ENCODE assay signal across 8 mouse cellular contexts in the genomic region with DNA sequence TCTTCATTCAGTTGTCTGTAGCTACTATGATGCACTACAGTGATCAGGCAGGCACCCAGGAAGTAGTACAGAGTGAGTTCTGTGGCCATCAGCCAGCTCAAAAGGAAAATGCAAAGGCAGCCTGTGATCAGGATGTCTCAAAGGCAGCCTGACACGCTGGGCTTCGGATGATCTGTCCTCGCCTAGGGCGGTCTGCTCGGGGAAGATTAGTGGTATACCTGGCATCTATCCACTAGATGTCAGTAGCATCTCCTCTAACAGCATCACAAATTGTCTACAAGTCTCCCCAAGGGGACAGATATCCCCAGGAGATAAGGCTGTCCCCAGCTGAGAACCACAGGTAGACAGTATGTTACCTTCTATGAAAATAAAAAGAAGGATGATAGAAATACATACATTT. TPM values are rescaled to one million over a fixed set of nuclear protein-coding genes. Genes with fewer than 3 reads are reported as not detected.
DNase-seq lines count a peak whose midpoint lies in the region; ATAC-seq and TF ChIP-seq lines count a peak whose summit lies in the region.
"Had no signal": no experiment of that assay in that cellular context is flagged by ENCODE, and none has a peak within 500 bp of the region (broad histone marks: within the 10 kb centered on the region; RNA-seq: fewer than 3 reads in every experiment).

No protein-coding gene starts in this region.

- H3K27ac ChIP-seq in bone marrow, adult 2 months (ENCODE audit: control insufficient read depth, insufficient read depth, low read depth, low read length, poor library complexity) = no peak overlapping the region
- 0 out of 2 replicates have a peak overlapping the region, but pooled peaks have one; percentile 40 for H3K27ac ChIP-seq in forebrain, embryonic 10.5 days
- no peak overlapping the region for H3K27ac ChIP-seq in liver, postnatal 0 days (ENCODE audit: low read depth)

- H3K36me3 ChIP-seq in forebrain, embryonic 10.5 days (replicated peaks) = peaks cover 17% of the 10 kb centered on the region
- H3K36me3 ChIP-seq in liver, postnatal 0 days (replicated peaks; ENCODE audit: insufficient read depth, low read length) = peaks cover 19% of the 10 kb centered on the region; the same call in 1 of the 2 replicates

- peaks cover 4% of the 10 kb centered on the region for H3K4me1 ChIP-seq in bone marrow, adult 2 months (ENCODE audit: control insufficient read depth, insufficient read depth, low read length)
- peaks cover 4% of the 10 kb centered on the region; the same call in 1 of the 2 replicates for H3K4me1 ChIP-seq in forebrain, embryonic 10.5 days
- H3K4me1 ChIP-seq in liver, postnatal 0 days (ENCODE audit: insufficient read depth) = no peaks in the 10 kb centered on the region; the same call in 1 of the 2 replicates

- TF ChIP-seq EP300 in liver, postnatal 0 days (IDR thresholded peaks at IDR 0.05; ENCODE audit: low read depth) = no peak

- peak; percentile 37 for TF ChIP-seq CTCF in bone marrow, adult 2 months (IDR thresholded peaks at IDR 0.05; ENCODE audit: control insufficient read depth, insufficient read depth, low read length)
- TF ChIP-seq CTCF in liver, postnatal 0 days (IDR thresholded peaks at IDR 0.05; ENCODE audit: low read depth) = peak; percentile 66

- 22% methylated on average over 5 of the region's 5 CpGs for WGBS in bone marrow, adult 2 months
- 3% methylated on average over 5 of the region's 5 CpGs for WGBS in forebrain, embryonic 10.5 days
- WGBS in liver, postnatal 0 days (ENCODE audit: insufficient replicate concordance) = 17% methylated on average over 5 of the region's 5 CpGs

- no peak overlapping the region for H3K9ac ChIP-seq in liver, postnatal 0 days (replicated peaks)

- H3K9me3 ChIP-seq in forebrain, embryonic 10.5 days = no peaks in the 10 kb centered on the region
- H3K9me3 ChIP-seq in liver, postnatal 0 days (ENCODE audit: low read length) = no peaks in the 10 kb centered on the region

- no peak overlapping the region for H3K4me2 ChIP-seq in liver, postnatal 0 days (ENCODE audit: low read depth, low read length)

- H3K4me3 ChIP-seq in bone marrow, adult 2 months (replicated peaks; ENCODE audit: control insufficient read depth, low read depth, low read length) = no peak overlapping the region
- H3K4me3 ChIP-seq in forebrain, embryonic 10.5 days = no peak overlapping the region
- no peak overlapping the region for H3K4me3 ChIP-seq in liver, postnatal 0 days (ENCODE audit: low read depth, low read length)

- no peaks in the 10 kb centered on the region for H3K27me3 ChIP-seq in forebrain, embryonic 10.5 days (ENCODE audit: poor library complexity, severe bottlenecking)
- H3K27me3 ChIP-seq in liver, postnatal 0 days (ENCODE audit: insufficient read depth, low read length) = no peaks in the 10 kb centered on the region

- DNase-seq in R1 (ENCODE audit: low read depth, low spot score) = peak; percentile 8
- DNase-seq in forebrain, embryonic 10.5 days (ENCODE audit: extremely low spot score, low spot score) = peak; percentile 26
- DNase-seq in kidney, postnatal 10 days = peak; percentile 25
- DNase-seq in liver, postnatal 0 days = no peak
- peak; percentile 49 for DNase-seq in right cerebral cortex, adult 2 months (ENCODE audit: low spot score in 2 of 2)
- DNase-seq in thymus, postnatal 0 days (ENCODE audit: low spot score) = no peak

- peak; percentile 59 for ATAC-seq in liver, postnatal 0 days

- no peak for TF ChIP-seq POLR2A in bone marrow, adult 2 months (IDR thresholded peaks at IDR 0.05; ENCODE audit: borderline replicate concordance, control insufficient read depth, low read depth, low read length)

RNA-seq across cellular contexts. Expression of a gene that starts 26.6 kb away (rescaled TPM):
- 7.1 and 15.0 TPM in 2 replicates for polyA plus RNA-seq in bone marrow, adult 2 months (2011; ENCODE audit: insufficient read depth, insufficient read length, low replicate concordance, missing spikeins)
- polyA plus RNA-seq in forebrain, embryonic 10.5 days (2016; fragmentation: Nextera tagmentation; extraction: Ambion mirVana) = 16.0 and 16.3 TPM in 2 replicates
- polyA plus RNA-seq in liver, postnatal 0 days (2015; fragmentation: Nextera tagmentation; extraction: Ambion mirVana) = 49.7 and 55.2 TPM in 2 replicates
- polyA plus RNA-seq in thymus, postnatal 0 days (2015; fragmentation: Nextera tagmentation; extraction: Ambion mirVana) = 0.79 and 0.84 TPM in 2 replicates

RNA-seq across cellular contexts. Expression of a gene that starts 34.3 kb away (rescaled TPM):
- polyA plus RNA-seq in bone marrow, adult 2 months (2011; ENCODE audit: insufficient read depth, insufficient read length, low replicate concordance, missing spikeins) = not detected in 2 replicates
- not detected in 2 replicates for polyA plus RNA-seq in forebrain, embryonic 10.5 days (2016; fragmentation: Nextera tagmentation; extraction: Ambion mirVana)
- 0.07 TPM in 1 of 2 replicates, not detected in the other for polyA plus RNA-seq in liver, postnatal 0 days (2015; fragmentation: Nextera tagmentation; extraction: Ambion mirVana)
- not detected in 2 replicates for polyA plus RNA-seq in thymus, postnatal 0 days (2015; fragmentation: Nextera tagmentation; extraction: Ambion mirVana)
- polyA plus RNA-seq: stomach, embryonic 14.5 days had no signal

Comparison
In these comparisons a context has a peak if more than half of its experiments do, and no peak if none do; other contexts are left out.
1. DNase-seq: peak in R1 (single experiment), forebrain, embryonic 10.5 days (single experiment), kidney, postnatal 10 days (single experiment) and right cerebral cortex, adult 2 months (2 of 2); none in liver, postnatal 0 days (single experiment) and thymus, postnatal 0 days (single experiment).